Mouse (Mus musculus): ENCODE measurements around the gene Olfr812. TPM values are rescaled to one million over a fixed set of nuclear protein-coding genes. Genes with fewer than 3 reads are reported as not detected.

Gene Olfr812
- polyA plus RNA-seq, 1 experiment from 2014 or later = not detected

Other genes with a start within 250 kb of the Olfr812 start
- not detected in 2 replicates for gene Olfr796, start 233.5 kb downstream of the Olfr812 start, polyA plus RNA-seq (2014; fragmentation: Nextera tagmentation; extraction: Ambion mirVana)
- not detected in 2 replicates for gene Olfr798, start 218.2 kb downstream of the Olfr812 start, polyA plus RNA-seq (2014; fragmentation: Nextera tagmentation; extraction: Ambion mirVana)
- not detected in 2 replicates for gene Olfr799, start 208.6 kb downstream of the Olfr812 start, polyA plus RNA-seq (2014; fragmentation: Nextera tagmentation; extraction: Ambion mirVana)
- not detected in 2 replicates for gene Olfr800, start 188.4 kb downstream of the Olfr812 start, polyA plus RNA-seq (2014; fragmentation: Nextera tagmentation; extraction: Ambion mirVana)
- not detected in 2 replicates for gene Olfr801, start 172.2 kb downstream of the Olfr812 start, polyA plus RNA-seq (2014; fragmentation: Nextera tagmentation; extraction: Ambion mirVana)
- gene Olfr802, start 157.9 kb downstream of the Olfr812 start, polyA plus RNA-seq (2014; fragmentation: Nextera tagmentation; extraction: Ambion mirVana) = not detected in 2 replicates
- not detected in 2 replicates for gene Olfr803, start 151.8 kb downstream of the Olfr812 start, polyA plus RNA-seq (2014; fragmentation: Nextera tagmentation; extraction: Ambion mirVana)
- gene Olfr804, start 142.9 kb downstream of the Olfr812 start, polyA plus RNA-seq (2014; fragmentation: Nextera tagmentation; extraction: Ambion mirVana) = not detected in 2 replicates
- not detected in 2 replicates for gene Olfr805, start 116.7 kb downstream of the Olfr812 start, polyA plus RNA-seq (2014; fragmentation: Nextera tagmentation; extraction: Ambion mirVana)
- not detected in 2 replicates for gene Olfr806, start 104.2 kb downstream of the Olfr812 start, polyA plus RNA-seq (2014; fragmentation: Nextera tagmentation; extraction: Ambion mirVana)
- not detected in 2 replicates for gene Olfr807, start 88.3 kb downstream of the Olfr812 start, polyA plus RNA-seq (2014; fragmentation: Nextera tagmentation; extraction: Ambion mirVana)
- not detected in 2 replicates for gene Olfr808, start 80.6 kb downstream of the Olfr812 start, polyA plus RNA-seq (2014; fragmentation: Nextera tagmentation; extraction: Ambion mirVana)
- gene Olfr809, start 71.5 kb downstream of the Olfr812 start, polyA plus RNA-seq (2014; fragmentation: Nextera tagmentation; extraction: Ambion mirVana) = not detected in 2 replicates
- gene Olfr810, start 51.2 kb downstream of the Olfr812 start, polyA plus RNA-seq (2014; fragmentation: Nextera tagmentation; extraction: Ambion mirVana) = not detected in 2 replicates
- not detected in 2 replicates for gene Olfr811, start 41.7 kb downstream of the Olfr812 start, polyA plus RNA-seq (2014; fragmentation: Nextera tagmentation; extraction: Ambion mirVana)
- gene Olfr813, start 9.3 kb upstream of the Olfr812 start, polyA plus RNA-seq (2014; fragmentation: Nextera tagmentation; extraction: Ambion mirVana) = not detected in 2 replicates
- gene Olfr814, start 33.8 kb upstream of the Olfr812 start, polyA plus RNA-seq (2014; fragmentation: Nextera tagmentation; extraction: Ambion mirVana) = not detected in 2 replicates
- gene Olfr815, start 59.8 kb upstream of the Olfr812 start, polyA plus RNA-seq (2014; fragmentation: Nextera tagmentation; extraction: Ambion mirVana) = not detected in 2 replicates
- not detected in 2 replicates for gene Olfr816, start 69.5 kb upstream of the Olfr812 start, polyA plus RNA-seq (2014; fragmentation: Nextera tagmentation; extraction: Ambion mirVana)
- gene Olfr818, start 103.0 kb upstream of the Olfr812 start, polyA plus RNA-seq (2014; fragmentation: Nextera tagmentation; extraction: Ambion mirVana) = not detected in 2 replicates
- not detected in 2 replicates for gene Olfr819, start 121.2 kb upstream of the Olfr812 start, polyA plus RNA-seq (2014; fragmentation: Nextera tagmentation; extraction: Ambion mirVana)
- not detected in 2 replicates for gene Olfr247, start 130.0 kb upstream of the Olfr812 start, polyA plus RNA-seq (2014; fragmentation: Nextera tagmentation; extraction: Ambion mirVana)
- gene Gm10310, start 139.0 kb upstream of the Olfr812 start, polyA plus RNA-seq (2014; fragmentation: Nextera tagmentation; extraction: Ambion mirVana) = not detected in 2 replicates
- not detected in 2 replicates for gene Olfr820, start 166.5 kb upstream of the Olfr812 start, polyA plus RNA-seq (2014; fragmentation: Nextera tagmentation; extraction: Ambion mirVana)
- not detected in 2 replicates for gene Olfr821, start 184.3 kb upstream of the Olfr812 start, polyA plus RNA-seq (2014; fragmentation: Nextera tagmentation; extraction: Ambion mirVana)
- gene Olfr822, start 225.1 kb upstream of the Olfr812 start, polyA plus RNA-seq (2014; fragmentation: Nextera tagmentation; extraction: Ambion mirVana) = not detected in 2 replicates

Measured in hindbrain, embryonic 11.5 days (tissue).